Mouse (Mus musculus): ENCODE results near the gene Vps33a. TPM values are rescaled to one million over a fixed set of nuclear protein-coding genes. Genes with fewer than 3 reads are reported as not detected.
"Not testable (repeated sequence)": the region's sequence is repeated elsewhere in the genome, so short reads cannot be mapped to it uniquely, and the experiment has no call there.

The Vps33a gene
- polyA plus RNA-seq, 1 experiment from 2014 or later = 49.8 TPM

- no peak for DNase-seq (ENCODE audit: low spot score)
- no peaks in the 10 kb centered on the region for H3K4me1 ChIP-seq (replicated peaks; ENCODE audit: control insufficient read depth, insufficient read depth, low read length)
- no peak for ATAC-seq (ENCODE audit: low FRiP score)
- H3K27me3 ChIP-seq (ENCODE audit: control insufficient read depth, insufficient read depth, low read length) = no peaks in the 10 kb centered on the region
- WGBS = 94% methylated on average over 5 of the region's 5 CpGs
- peaks cover 78% of the 10 kb centered on the region for H3K36me3 ChIP-seq (replicated peaks; ENCODE audit: control insufficient read depth, insufficient read depth)
- H3K27ac ChIP-seq = no peak overlapping the region
- H3K4me3 ChIP-seq (replicated peaks; ENCODE audit: low read length) = no peak overlapping the region
- no peaks in the 10 kb centered on the region for H3K9me3 ChIP-seq (ENCODE audit: control insufficient read depth, low read length)
- H3K9ac ChIP-seq = no peak overlapping the region
- H3K4me2 ChIP-seq (replicated peaks) = no peak overlapping the region
Measured at GRCm38 (mm10) chr5:123514871-123515270, 58.0 kb downstream of the Vps33a start.

- H3K9me3 ChIP-seq (ENCODE audit: control insufficient read depth, low read length) = no peaks in the 10 kb centered on the region
- no peak overlapping the region for H3K27ac ChIP-seq
- DNase-seq (ENCODE audit: low spot score) (no peak), ATAC-seq (ENCODE audit: low FRiP score) (no peak)
- 83% methylated on average over 3 of the region's 3 CpGs for WGBS
- H3K27me3 ChIP-seq (ENCODE audit: control insufficient read depth, insufficient read depth, low read length) = no peaks in the 10 kb centered on the region
- no peak overlapping the region for H3K4me2 ChIP-seq (replicated peaks)
- H3K9ac ChIP-seq = no peak overlapping the region
- no peak overlapping the region for H3K4me3 ChIP-seq (replicated peaks; ENCODE audit: low read length)
- peaks cover 16% of the 10 kb centered on the region for H3K4me1 ChIP-seq (replicated peaks; ENCODE audit: control insufficient read depth, insufficient read depth, low read length)
- peaks cover 52% of the 10 kb centered on the region for H3K36me3 ChIP-seq (replicated peaks; ENCODE audit: control insufficient read depth, insufficient read depth)
Measured at GRCm38 (mm10) chr5:123512102-123512501, 60.7 kb downstream of the Vps33a start.

- not testable (repeated sequence) for ATAC-seq (ENCODE audit: low FRiP score)
- WGBS = 84% methylated on average over 3 of the region's 3 CpGs
Measured at GRCm38 (mm10) chr5:123511426-123511825, 61.4 kb downstream of the Vps33a start.

GRCm38 (mm10) chr5:123510160-123510559 lies 62.7 kb downstream of the Vps33a start, which contains the start of gene B3gnt4:
B3gnt4 (plus strand) TSS chr5:123510460.
- Histone ChIP-seq H3K4me2 (replicated peaks) (peak within 1 kb of the TSS; percentile 69), H3K4me3 (replicated peaks; ENCODE audit: low read length) (no peak within 1 kb of the TSS), H3K27me3 (ENCODE audit: control insufficient read depth, insufficient read depth, low read length) (no peaks in the 10 kb centered on the region), H3K9ac (no peak within 1 kb of the TSS), H3K9me3 (ENCODE audit: control insufficient read depth, low read length) (no peaks in the 10 kb centered on the region), H3K4me1 (replicated peaks; ENCODE audit: control insufficient read depth, insufficient read depth, low read length) (peaks cover 16% of the 10 kb centered on the region), H3K36me3 (replicated peaks; ENCODE audit: control insufficient read depth, insufficient read depth) (peaks cover 33% of the 10 kb centered on the region), H3K27ac (no peak within 1 kb of the TSS)
- DNase-seq (ENCODE audit: low spot score) = no peak
- 90% methylated on average over 5 of the region's 5 CpGs for WGBS
- ATAC-seq (ENCODE audit: low FRiP score) = no peak

More at GRCm38 (mm10) chr5:123511426-123511825, 61.4 kb downstream of the Vps33a start:
- not testable (repeated sequence) for DNase-seq (ENCODE audit: low spot score); H3K27ac ChIP-seq; H3K9me3 ChIP-seq (ENCODE audit: control insufficient read depth, low read length); H3K4me3 ChIP-seq (replicated peaks; ENCODE audit: low read length); H3K9ac ChIP-seq; H3K27me3 ChIP-seq (ENCODE audit: control insufficient read depth, insufficient read depth, low read length); H3K4me2 ChIP-seq (replicated peaks)
- Histone ChIP-seq H3K4me1 (replicated peaks; ENCODE audit: control insufficient read depth, insufficient read depth, low read length) (peaks cover 16% of the 10 kb centered on the region), H3K36me3 (replicated peaks; ENCODE audit: control insufficient read depth, insufficient read depth) (peaks cover 45% of the 10 kb centered on the region)

GRCm38 (mm10) chr5:123508921-123509320 lies 63.9 kb downstream of the Vps33a start:
- H3K27ac ChIP-seq = no peak overlapping the region
- H3K4me1 ChIP-seq (replicated peaks; ENCODE audit: control insufficient read depth, insufficient read depth, low read length) = peaks cover 16% of the 10 kb centered on the region
- H3K9me3 ChIP-seq (ENCODE audit: control insufficient read depth, low read length) = no peaks in the 10 kb centered on the region
- H3K4me3 ChIP-seq (replicated peaks; ENCODE audit: low read length) = peak overlapping the region; percentile 56
- 9% methylated on average over 12 of the region's 12 CpGs for WGBS
- no peaks in the 10 kb centered on the region for H3K27me3 ChIP-seq (ENCODE audit: control insufficient read depth, insufficient read depth, low read length)
- H3K4me2 ChIP-seq (replicated peaks) = peak overlapping the region; percentile 69
- ATAC-seq (ENCODE audit: low FRiP score) (no peak; the same call in 1 of the 2 replicates), DNase-seq (ENCODE audit: low spot score) (no peak)
- H3K36me3 ChIP-seq (replicated peaks; ENCODE audit: control insufficient read depth, insufficient read depth) = peaks cover 27% of the 10 kb centered on the region
- H3K9ac ChIP-seq = peak overlapping the region; percentile 62

GRCm38 (mm10) chr5:123507936-123508723 lies 64.7 kb downstream of the Vps33a start:
- 1% methylated on average over 56 of the region's 59 CpGs for WGBS

GRCm38 (mm10) chr5:123501973-123502372 lies 70.9 kb downstream of the Vps33a start:
- DNase-seq (ENCODE audit: low spot score) (no peak), ATAC-seq (ENCODE audit: low FRiP score) (no peak)
- no peak overlapping the region for H3K9ac ChIP-seq
- 85% methylated on average over 4 of the region's 4 CpGs for WGBS
- H3K4me1 ChIP-seq (replicated peaks; ENCODE audit: control insufficient read depth, insufficient read depth, low read length) = no peaks in the 10 kb centered on the region
- H3K36me3 ChIP-seq (replicated peaks; ENCODE audit: control insufficient read depth, insufficient read depth) = no peaks in the 10 kb centered on the region
- no peaks in the 10 kb centered on the region for H3K27me3 ChIP-seq (ENCODE audit: control insufficient read depth, insufficient read depth, low read length)
- no peak overlapping the region for H3K27ac ChIP-seq
- H3K9me3 ChIP-seq (ENCODE audit: control insufficient read depth, low read length) = no peaks in the 10 kb centered on the region
- H3K4me3 ChIP-seq (replicated peaks; ENCODE audit: low read length) = no peak overlapping the region
- no peak overlapping the region for H3K4me2 ChIP-seq (replicated peaks)

More at GRCm38 (mm10) chr5:123507936-123508723, 64.7 kb downstream of the Vps33a start:
- no peak overlapping the region; the same call in 1 of the 2 replicates for H3K27ac ChIP-seq
- peaks cover 16% of the 10 kb centered on the region for H3K4me1 ChIP-seq (replicated peaks; ENCODE audit: control insufficient read depth, insufficient read depth, low read length)
- H3K4me3 ChIP-seq (replicated peaks; ENCODE audit: low read length) = peak overlapping the region; percentile 56
- peak overlapping the region; percentile 69 for H3K4me2 ChIP-seq (replicated peaks)
- ATAC-seq (ENCODE audit: low FRiP score) (peak; percentile 87), DNase-seq (ENCODE audit: low spot score) (peak; percentile 88)
- H3K36me3 ChIP-seq (replicated peaks; ENCODE audit: control insufficient read depth, insufficient read depth) = peaks cover 22% of the 10 kb centered on the region
- peak overlapping the region; percentile 62 for H3K9ac ChIP-seq
- no peaks in the 10 kb centered on the region for H3K9me3 ChIP-seq (ENCODE audit: control insufficient read depth, low read length)
- no peaks in the 10 kb centered on the region for H3K27me3 ChIP-seq (ENCODE audit: control insufficient read depth, insufficient read depth, low read length)

GRCm38 (mm10) chr5:123499717-123500116 lies 73.1 kb downstream of the Vps33a start:
- Histone ChIP-seq H3K4me1 (replicated peaks; ENCODE audit: control insufficient read depth, insufficient read depth, low read length) (no peaks in the 10 kb centered on the region), H3K36me3 (replicated peaks; ENCODE audit: control insufficient read depth, insufficient read depth) (no peaks in the 10 kb centered on the region), H3K9ac (no peak overlapping the region), H3K27me3 (ENCODE audit: control insufficient read depth, insufficient read depth, low read length) (no peaks in the 10 kb centered on the region), H3K4me3 (replicated peaks; ENCODE audit: low read length) (no peak overlapping the region), H3K4me2 (replicated peaks) (no peak overlapping the region), H3K9me3 (ENCODE audit: control insufficient read depth, low read length) (no peaks in the 10 kb centered on the region), H3K27ac (no peak overlapping the region)
- peak; percentile 49 for DNase-seq (ENCODE audit: low spot score)
- ATAC-seq (ENCODE audit: low FRiP score) = no peak
- 52% methylated on average over 4 of the region's 4 CpGs for WGBS

- no peak overlapping the region for H3K27ac ChIP-seq
- no peak overlapping the region for H3K4me3 ChIP-seq (replicated peaks; ENCODE audit: low read length)
- peaks cover 8% of the 10 kb centered on the region; the same call in 1 of the 2 replicates for H3K4me1 ChIP-seq (replicated peaks; ENCODE audit: control insufficient read depth, insufficient read depth, low read length)
- no peaks in the 10 kb centered on the region for H3K36me3 ChIP-seq (replicated peaks; ENCODE audit: control insufficient read depth, insufficient read depth)
- H3K9ac ChIP-seq = no peak overlapping the region
- H3K9me3 ChIP-seq (ENCODE audit: control insufficient read depth, low read length) = no peaks in the 10 kb centered on the region
- H3K27me3 ChIP-seq (ENCODE audit: control insufficient read depth, insufficient read depth, low read length) = no peaks in the 10 kb centered on the region
- no peak overlapping the region for H3K4me2 ChIP-seq (replicated peaks)
- DNase-seq (ENCODE audit: low spot score) (no peak), ATAC-seq (ENCODE audit: low FRiP score) (no peak)
- WGBS = 68% methylated on average over 9 of the region's 9 CpGs
Measured at GRCm38 (mm10) chr5:123489935-123490334, 82.9 kb downstream of the Vps33a start.
